Mouse (Mus musculus) embryonic facial prominence, embryonic 13.5 days (tissue): ENCODE measurements around the gene Wfdc6a. TPM values are rescaled to one million over a fixed set of nuclear protein-coding genes. Genes with fewer than 3 reads are reported as not detected.

ENCODE experiments used
- ATAC-seq: fragments of 200-750 bp; cut with Nextera tagmentation; 2 replicates; pipeline ENCODE4 v1.8.0; 2017; ENCODE audit warnings: low read depth; ENCODE audit not compliant: insufficient number of reproducible peaks, insufficient read depth, low FRiP score, low TSS enrichment
- H3K27ac ChIP-seq: fragments of 300-500 bp; sonication (generic); 2 replicates; pipeline ENCODE4 v1.5.1; 2015; ENCODE audit warnings: moderate library complexity, mild to moderate bottlenecking, inconsistent platforms
- H3K27me3 ChIP-seq: fragments of 300-500 bp; sonication (generic); 2 replicates; pipeline ENCODE4 v1.6.1; 2015; ENCODE audit warnings: mild to moderate bottlenecking, inconsistent platforms
- H3K36me3 ChIP-seq: fragments of 300-500 bp; sonication (generic); 2 replicates; pipeline ENCODE4 v1.6.1; 2015; ENCODE audit warnings: mild to moderate bottlenecking, inconsistent platforms
- H3K4me1 ChIP-seq: fragments of 300-500 bp; sonication (generic); 2 replicates; pipeline ENCODE4 v1.6.1; 2015; ENCODE audit warnings: inconsistent platforms
- H3K4me2 ChIP-seq: fragments of 300-500 bp; sonication (generic); 2 replicates; pipeline ENCODE4 v1.6.1; 2015; ENCODE audit warnings: moderate library complexity, mild to moderate bottlenecking, inconsistent platforms
- H3K4me3 ChIP-seq: fragments of 300-500 bp; sonication (generic); 2 replicates; pipeline ENCODE4 v1.5.1; 2015; ENCODE audit warnings: mild to moderate bottlenecking, inconsistent platforms
- H3K9ac ChIP-seq: fragments of 300-500 bp; sonication (generic); 2 replicates; pipeline ENCODE4 v1.6.1; 2015; ENCODE audit warnings: mild to moderate bottlenecking, inconsistent platforms
- H3K9me3 ChIP-seq: fragments of 300-500 bp; sonication (generic); 2 replicates; pipeline ENCODE4 v1.6.1; 2016; ENCODE audit warnings: inconsistent platforms
- WGBS: fragments of 180-500 bp; shearing (Covaris S2); methylation state at CpG from one replicate; pipeline ENCODE4 v1.1.7; 2015; ENCODE audit warnings: mixed read lengths; 5-methylcytosine and 5-hydroxymethylcytosine counted together
- polyA plus RNA-seq: library from polyadenylated mRNA; unstranded; fragments of >200 nt; fragmentation: Nextera tagmentation; extraction: Ambion mirVana; gene quantifications from 2 replicates; pipeline ENCODE4 v1.2.1, GENCODE M21; 2015

The Wfdc6a gene
- polyA plus RNA-seq, 1 experiment from 2014 or later: not detected

GRCm38 (mm10) chr2:164549963-164550894 lies 35.0 kb downstream of the Wfdc6a start:
- Histone ChIP-seq H3K4me1 (peaks cover 8% of the 10 kb centered on the region), H3K27me3 (no peaks in the 10 kb centered on the region), H3K4me3 (no peak overlapping the region), H3K4me2 (peak overlapping the region; percentile 12; the same call in 1 of the 2 replicates), H3K36me3 (no peaks in the 10 kb centered on the region), H3K9ac (peak overlapping the region; percentile 54; the same call in 1 of the 2 replicates), H3K9me3 (no peaks in the 10 kb centered on the region), H3K27ac (no peak overlapping the region)
- 17% methylated on average over 10 of the region's 10 CpGs for WGBS
- no peak for ATAC-seq

GRCm38 (mm10) chr2:164549338-164549737 lies 35.9 kb downstream of the Wfdc6a start:
- Histone ChIP-seq H3K27ac (no peak overlapping the region), H3K36me3 (no peaks in the 10 kb centered on the region), H3K4me1 (peaks cover 12% of the 10 kb centered on the region), H3K4me2 (no peak overlapping the region), H3K4me3 (no peak overlapping the region), H3K9ac (no peak overlapping the region), H3K27me3 (no peaks in the 10 kb centered on the region), H3K9me3 (no peaks in the 10 kb centered on the region)
- ATAC-seq: no peak
- 49% methylated on average over 4 of the region's 4 CpGs for WGBS

GRCm38 (mm10) chr2:164544454-164545097 lies 40.7 kb downstream of the Wfdc6a start:
- no peak overlapping the region for H3K9ac ChIP-seq
- H3K4me1 ChIP-seq: peaks cover 16% of the 10 kb centered on the region
- H3K27me3 ChIP-seq: no peaks in the 10 kb centered on the region
- H3K4me3 ChIP-seq: no peak overlapping the region
- 38% methylated on average over 5 of the region's 5 CpGs for WGBS
- no peak overlapping the region for H3K4me2 ChIP-seq
- H3K27ac ChIP-seq: no peak overlapping the region
- ATAC-seq: no peak
- no peaks in the 10 kb centered on the region for H3K36me3 ChIP-seq
- 0 out of 2 replicates have a peak, but pooled peaks cover 2% of the 10 kb centered on the region for H3K9me3 ChIP-seq

GRCm38 (mm10) chr2:164543745-164544144 lies 41.5 kb downstream of the Wfdc6a start:
- H3K4me1 ChIP-seq: peaks cover 16% of the 10 kb centered on the region
- H3K27me3 ChIP-seq: no peaks in the 10 kb centered on the region
- H3K4me2 ChIP-seq: no peak overlapping the region
- ATAC-seq: no peak
- no peak overlapping the region for H3K4me3 ChIP-seq
- 46% methylated on average over 2 of the region's 2 CpGs for WGBS
- H3K36me3 ChIP-seq: no peaks in the 10 kb centered on the region
- H3K27ac ChIP-seq: no peak overlapping the region
- 0 out of 2 replicates have a peak, but pooled peaks cover 2% of the 10 kb centered on the region for H3K9me3 ChIP-seq
- no peak overlapping the region for H3K9ac ChIP-seq

GRCm38 (mm10) chr2:164542598-164542997 lies 42.6 kb downstream of the Wfdc6a start:
- WGBS: 90% methylated on average over 7 of the region's 7 CpGs
- no peak for ATAC-seq
- no peak overlapping the region for H3K27ac ChIP-seq
- H3K9me3 ChIP-seq: 0 out of 2 replicates have a peak, but pooled peaks cover 2% of the 10 kb centered on the region
- no peak overlapping the region for H3K4me3 ChIP-seq
- no peak overlapping the region for H3K4me2 ChIP-seq
- H3K9ac ChIP-seq: no peak overlapping the region
- H3K36me3 ChIP-seq: no peaks in the 10 kb centered on the region
- peaks cover 16% of the 10 kb centered on the region for H3K4me1 ChIP-seq
- H3K27me3 ChIP-seq: no peaks in the 10 kb centered on the region

GRCm38 (mm10) chr2:164542132-164542531 lies 43.1 kb downstream of the Wfdc6a start:
- 79% methylated on average over 5 of the region's 5 CpGs for WGBS
- no peaks in the 10 kb centered on the region for H3K27me3 ChIP-seq
- H3K9me3 ChIP-seq: 0 out of 2 replicates have a peak, but pooled peaks cover 2% of the 10 kb centered on the region
- ATAC-seq: no peak
- H3K9ac ChIP-seq: no peak overlapping the region
- peaks cover 16% of the 10 kb centered on the region for H3K4me1 ChIP-seq
- H3K4me2 ChIP-seq: no peak overlapping the region
- H3K4me3 ChIP-seq: no peak overlapping the region
- H3K36me3 ChIP-seq: no peaks in the 10 kb centered on the region
- H3K27ac ChIP-seq: no peak overlapping the region

- H3K27me3 ChIP-seq: no peaks in the 10 kb centered on the region
- H3K9ac ChIP-seq: no peak overlapping the region
- H3K27ac ChIP-seq: 0 out of 2 replicates have a peak overlapping the region, but pooled peaks have one; percentile 1
- H3K36me3 ChIP-seq: no peaks in the 10 kb centered on the region
- 0 out of 2 replicates have a peak, but pooled peaks cover 2% of the 10 kb centered on the region for H3K9me3 ChIP-seq
- no peak for ATAC-seq
- WGBS: 26% methylated on average over 8 of the region's 8 CpGs
- no peak overlapping the region for H3K4me2 ChIP-seq
- H3K4me1 ChIP-seq: peaks cover 16% of the 10 kb centered on the region
- H3K4me3 ChIP-seq: no peak overlapping the region
These were observed 44.4 kb downstream of the Wfdc6a start for GRCm38 (mm10) chr2:164540652-164541427.

DNA sequence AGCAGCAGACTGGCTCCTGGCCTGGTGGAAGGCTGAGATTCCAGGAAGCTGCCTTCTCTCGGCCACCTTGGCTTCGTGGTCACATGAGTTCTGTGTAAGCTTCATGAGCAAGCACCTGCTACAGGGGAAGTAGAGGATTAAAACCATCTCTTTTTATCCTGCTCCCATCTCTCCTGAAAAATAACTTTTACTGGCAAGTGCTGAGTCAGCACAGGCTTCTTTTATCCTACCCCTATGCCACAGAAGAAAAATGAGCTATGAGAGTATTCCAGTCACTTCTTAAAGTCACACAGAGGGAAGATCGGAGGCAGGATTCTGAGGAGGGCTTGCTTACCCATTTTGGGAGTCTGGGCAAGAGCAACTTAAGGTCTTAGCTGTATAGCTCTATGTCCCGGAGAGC lies 48.2 kb downstream of the Wfdc6a start:
- H3K27me3 ChIP-seq: no peaks in the 10 kb centered on the region
- peaks cover 13% of the 10 kb centered on the region; the same call in 1 of the 2 replicates for H3K4me1 ChIP-seq
- H3K4me3 ChIP-seq: no peak overlapping the region
- H3K36me3 ChIP-seq: no peaks in the 10 kb centered on the region
- no peak overlapping the region for H3K4me2 ChIP-seq
- H3K9me3 ChIP-seq: no peaks in the 10 kb centered on the region
- no peak for ATAC-seq
- no peak overlapping the region for H3K27ac ChIP-seq
- no peak overlapping the region for H3K9ac ChIP-seq
- 77% methylated on average over 4 of the region's 4 CpGs for WGBS

- H3K36me3 ChIP-seq: no peaks in the 10 kb centered on the region
- H3K4me3 ChIP-seq: no peak overlapping the region
- 50% methylated on average over 10 of the region's 10 CpGs for WGBS
- no peaks in the 10 kb centered on the region for H3K9me3 ChIP-seq
- H3K9ac ChIP-seq: no peak overlapping the region
- no peak overlapping the region for H3K27ac ChIP-seq
- ATAC-seq: no peak
- no peaks in the 10 kb centered on the region for H3K27me3 ChIP-seq
- no peak overlapping the region for H3K4me2 ChIP-seq
- H3K4me1 ChIP-seq: no peaks in the 10 kb centered on the region
These were observed 50.9 kb downstream of the Wfdc6a start for GRCm38 (mm10) chr2:164534315-164534714.

DNA sequence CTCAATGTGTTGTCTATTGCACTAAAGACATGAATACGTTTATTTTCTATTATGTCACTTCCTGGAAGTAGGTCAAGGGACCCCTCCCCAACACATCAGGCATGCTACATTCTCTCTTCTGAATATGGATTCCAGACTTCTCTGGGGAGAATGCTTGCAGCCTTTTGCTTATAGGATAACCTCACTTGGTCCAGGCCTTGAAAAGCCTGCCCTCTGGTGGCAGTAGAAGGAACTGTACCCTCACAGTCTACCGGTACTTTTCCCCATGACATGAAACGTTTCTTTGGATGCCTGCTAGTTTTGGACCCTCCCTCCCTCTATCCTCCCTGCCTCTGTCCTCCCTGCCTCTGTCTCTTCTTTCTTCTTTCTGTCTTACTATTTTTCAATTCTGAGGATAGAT lies 54.1 kb downstream of the Wfdc6a start:
- H3K4me1 ChIP-seq: no peaks in the 10 kb centered on the region
- H3K27ac ChIP-seq: no peak overlapping the region
- no peak overlapping the region for H3K4me2 ChIP-seq
- H3K4me3 ChIP-seq: no peak overlapping the region
- no peak for ATAC-seq
- peaks cover 5% of the 10 kb centered on the region; the same call in 1 of the 2 replicates for H3K9me3 ChIP-seq
- no peak overlapping the region for H3K9ac ChIP-seq
- no peaks in the 10 kb centered on the region for H3K36me3 ChIP-seq
- no peaks in the 10 kb centered on the region for H3K27me3 ChIP-seq
- WGBS: 2% methylated on average over 3 of the region's 3 CpGs
